Mouse (Mus musculus) thymus, adult 2 months (tissue): Measurements from ENCODE around the gene Hecw1. TPM values are rescaled to one million over a fixed set of nuclear protein-coding genes. Genes with fewer than 3 reads are reported as not detected.

Experiments
- DNase-seq: peaks from one replicate; pipeline ENCODE4 v3.0.0; 2021
- H3K27ac ChIP-seq: fragments of 200-500 bp; 2 replicates; pipeline ENCODE4 v1.5.1; 2012; ENCODE audit warnings: low read length, control low read depth; ENCODE audit not compliant: control insufficient read depth, insufficient read depth
- H3K27me3 ChIP-seq: fragments of 200-500 bp; 2 replicates; pipeline ENCODE4 v1.6.1; 2012; ENCODE audit warnings: mild to moderate bottlenecking, low read length, moderate library complexity, mixed read lengths; ENCODE audit not compliant: control insufficient read depth, insufficient read depth
- H3K36me3 ChIP-seq: fragments of 200-500 bp; 2 replicates; pipeline ENCODE4 v1.6.1; 2012; ENCODE audit warnings: mild to moderate bottlenecking, low read length, moderate library complexity; ENCODE audit not compliant: control insufficient read depth, insufficient read depth
- H3K4me1 ChIP-seq: fragments of 200-500 bp; replicated peaks from 2 replicates; pipeline ENCODE4 v1.6.1; 2012; ENCODE audit warnings: low read length; ENCODE audit not compliant: control insufficient read depth, insufficient read depth
- H3K4me3 ChIP-seq: fragments of 200-500 bp; 2 replicates; pipeline ENCODE4 v1.5.1; 2012; ENCODE audit warnings: mild to moderate bottlenecking, low read length, control low read depth, moderate library complexity; ENCODE audit not compliant: control insufficient read depth, insufficient read depth
- CTCF ChIP-seq: fragments of 200-500 bp; IDR thresholded peaks from 2 replicates; pipeline ENCODE4 v1.5.1; 2012; ENCODE audit warnings: mild to moderate bottlenecking, control low read depth, low read length, moderate library complexity, borderline replicate concordance; ENCODE audit not compliant: control insufficient read depth, poor library complexity, insufficient read depth; ENCODE audit errors: extremely low read depth
- POLR2A ChIP-seq: fragments of 200-500 bp; IDR thresholded peaks from 2 replicates; pipeline ENCODE4 v1.6.1; 2012; ENCODE audit warnings: mild to moderate bottlenecking, low read length, control low read depth, moderate library complexity; ENCODE audit not compliant: control insufficient read depth, poor library complexity, insufficient read depth; ENCODE audit errors: extremely low read depth
- WGBS: fragments of 180-500 bp; shearing (Covaris S2); methylation state at CpG from one replicate; pipeline ENCODE4 v1.1.7; 2018; 5-methylcytosine and 5-hydroxymethylcytosine counted together
- polyA plus RNA-seq: library from polyadenylated mRNA; depleted of rRNA; stranded (reverse); fragments of >200 nt; gene quantifications from 2 replicates; pipeline ENCODE4 v1.2.3, GENCODE M21; 2012

The Hecw1 gene
- polyA plus RNA-seq, 1 experiment, result 0.12 TPM

GRCm38 (mm10) chr13:14428845-14429553, 94.0 kb downstream of the Hecw1 start:
- H3K27ac ChIP-seq, result no peak overlapping the region
- H3K4me3 ChIP-seq, result no peak overlapping the region
- TF ChIP-seq CTCF (no peak), POLR2A (no peak)
- WGBS, result 94% methylated on average over 6 of the region's 6 CpGs
- H3K36me3 ChIP-seq, result no peaks in the 10 kb centered on the region
- no peaks in the 10 kb centered on the region for H3K4me1 ChIP-seq
- DNase-seq, result no peak
- H3K27me3 ChIP-seq, result no peaks in the 10 kb centered on the region

- DNase-seq, result no peak
- no peaks in the 10 kb centered on the region for H3K4me1 ChIP-seq
- 79% methylated on average over 2 of the region's 2 CpGs for WGBS
- no peak overlapping the region for H3K4me3 ChIP-seq
- TF ChIP-seq POLR2A (no peak), CTCF (no peak)
- no peaks in the 10 kb centered on the region for H3K27me3 ChIP-seq
- H3K36me3 ChIP-seq, result no peaks in the 10 kb centered on the region
- no peak overlapping the region for H3K27ac ChIP-seq
Measured at GRCm38 (mm10) chr13:14424836-14425235, 98.2 kb downstream of the Hecw1 start.

GRCm38 (mm10) chr13:14413405-14413804, 109.6 kb downstream of the Hecw1 start:
- Histone ChIP-seq H3K27ac (no peak overlapping the region), H3K4me3 (no peak overlapping the region), H3K27me3 (no peaks in the 10 kb centered on the region), H3K36me3 (no peaks in the 10 kb centered on the region), H3K4me1 (no peaks in the 10 kb centered on the region)
- TF ChIP-seq CTCF (no peak), POLR2A (no peak)
- WGBS, result 83% methylated on average over 1 of the region's 1 CpGs
- DNase-seq, result no peak

GRCm38 (mm10) chr13:14374470-14374869, 148.6 kb downstream of the Hecw1 start:
- no peak for DNase-seq
- Histone ChIP-seq H3K27me3 (no peaks in the 10 kb centered on the region), H3K36me3 (no peaks in the 10 kb centered on the region), H3K4me1 (no peaks in the 10 kb centered on the region), H3K27ac (no peak overlapping the region), H3K4me3 (no peak overlapping the region)
- TF ChIP-seq POLR2A (no peak), CTCF (no peak)

GRCm38 (mm10) chr13:14365546-14365945, 157.5 kb downstream of the Hecw1 start:
- Histone ChIP-seq H3K27me3 (no peaks in the 10 kb centered on the region), H3K4me1 (no peaks in the 10 kb centered on the region), H3K4me3 (no peak overlapping the region), H3K27ac (no peak overlapping the region), H3K36me3 (no peaks in the 10 kb centered on the region)
- WGBS, result 86% methylated on average over 3 of the region's 3 CpGs
- TF ChIP-seq POLR2A (no peak), CTCF (no peak)
- DNase-seq, result no peak

GRCm38 (mm10) chr13:14327252-14327651, 195.8 kb downstream of the Hecw1 start:
- Histone ChIP-seq H3K4me1 (no peaks in the 10 kb centered on the region), H3K27me3 (no peaks in the 10 kb centered on the region), H3K27ac (no peak overlapping the region), H3K4me3 (no peak overlapping the region), H3K36me3 (no peaks in the 10 kb centered on the region)
- TF ChIP-seq CTCF (no peak), POLR2A (no peak)
- WGBS, result 91% methylated on average over 1 of the region's 1 CpGs
- no peak for DNase-seq

GRCm38 (mm10) chr13:14306617-14307016, 216.4 kb downstream of the Hecw1 start:
- no peak for DNase-seq
- H3K27ac ChIP-seq, result no peak overlapping the region
- H3K4me3 ChIP-seq, result no peak overlapping the region
- TF ChIP-seq CTCF (no peak), POLR2A (no peak)
- H3K27me3 ChIP-seq, result no peaks in the 10 kb centered on the region
- no peaks in the 10 kb centered on the region for H3K36me3 ChIP-seq
- 32% methylated on average over 8 of the region's 8 CpGs for WGBS
- H3K4me1 ChIP-seq, result no peaks in the 10 kb centered on the region
